Mouse (Mus musculus): ENCODE results near the gene Gbf1. TPM values are rescaled to one million over a fixed set of nuclear protein-coding genes. Genes with fewer than 3 reads are reported as not detected.

Gbf1 gene
- polyA plus RNA-seq, 1 experiment from 2014 or later = 71.8 TPM

DNA sequence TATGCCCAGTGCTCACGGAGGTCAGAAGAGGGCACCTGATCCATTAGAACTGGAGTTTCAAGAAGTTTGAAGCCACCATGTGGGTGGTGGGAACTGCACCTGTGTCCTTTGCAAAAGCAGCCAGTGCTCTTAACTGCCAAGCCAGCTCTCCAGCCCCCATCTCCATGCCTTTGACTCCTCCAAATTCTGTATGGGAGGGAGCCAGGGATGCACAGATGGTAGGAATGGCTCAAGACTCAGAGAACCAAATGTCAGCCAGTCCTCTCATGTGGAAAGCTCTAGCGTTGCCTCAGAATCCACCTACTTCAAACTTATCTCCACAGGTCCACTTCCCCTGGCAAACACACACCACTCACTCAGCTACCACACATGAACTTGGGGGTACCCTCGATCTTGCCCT, 181.6 kb downstream of the Gbf1 start:
- ATAC-seq (ENCODE audit: low FRiP score, low TSS enrichment) = no peak
- Histone ChIP-seq H3K36me3 (ENCODE audit: control insufficient read depth, insufficient read depth, low read length) (peaks cover 28% of the 10 kb centered on the region), H3K27ac (replicated peaks; ENCODE audit: low read depth, low read length) (no peak overlapping the region), H3K9me3 (ENCODE audit: control insufficient read depth, low read length) (no peaks in the 10 kb centered on the region), H3K4me2 (ENCODE audit: low read length) (no peak overlapping the region), H3K4me3 (replicated peaks; ENCODE audit: low read depth, low read length) (no peak overlapping the region), H3K4me1 (ENCODE audit: control insufficient read depth, insufficient read depth, low read length) (peaks cover 25% of the 10 kb centered on the region), H3K9ac (replicated peaks; ENCODE audit: low read length) (no peak overlapping the region), H3K27me3 (ENCODE audit: control insufficient read depth, insufficient read depth, low read length) (no peaks in the 10 kb centered on the region)
- DNase-seq = no peak
- WGBS = 87% methylated on average over 3 of the region's 3 CpGs

Other genes starting within 250 kb of the Gbf1 start
- 18.6 and 21.8 TPM in 2 replicates for gene Armh3, start 154.0 kb upstream of the Gbf1 start, polyA plus RNA-seq (2014; fragmentation: Nextera tagmentation; extraction: Ambion mirVana)
- 1.4 and 1.5 TPM in 2 replicates for gene Hps6, start 149.0 kb upstream of the Gbf1 start, polyA plus RNA-seq (2014; fragmentation: Nextera tagmentation; extraction: Ambion mirVana)
- gene Pprc1, start 107.6 kb upstream of the Gbf1 start, polyA plus RNA-seq (2014; fragmentation: Nextera tagmentation; extraction: Ambion mirVana) = 21.1 and 21.5 TPM in 2 replicates
- gene Ldb1, start 107.3 kb upstream of the Gbf1 start, polyA plus RNA-seq (2014; fragmentation: Nextera tagmentation; extraction: Ambion mirVana) = 116 and 145 TPM in 2 replicates
- 54.1 and 74.4 TPM in 2 replicates for gene Nolc1, start 76.6 kb upstream of the Gbf1 start, polyA plus RNA-seq (2014; fragmentation: Nextera tagmentation; extraction: Ambion mirVana)
- gene Elovl3, start 20.6 kb upstream of the Gbf1 start, polyA plus RNA-seq (2014; fragmentation: Nextera tagmentation; extraction: Ambion mirVana) = 0.47 and 0.76 TPM in 2 replicates
- gene Pitx3, start 4.2 kb upstream of the Gbf1 start, polyA plus RNA-seq (2014; fragmentation: Nextera tagmentation; extraction: Ambion mirVana) = 3.6 and 3.9 TPM in 2 replicates
- 1.6 and 2.1 TPM in 2 replicates for gene Nfkb2, start 151.8 kb downstream of the Gbf1 start, polyA plus RNA-seq (2014; fragmentation: Nextera tagmentation; extraction: Ambion mirVana)
- gene Psd, start 174.6 kb downstream of the Gbf1 start, polyA plus RNA-seq (2014; fragmentation: Nextera tagmentation; extraction: Ambion mirVana) = 112 and 144 TPM in 2 replicates
- 45.8 and 53.5 TPM in 2 replicates for gene Fbxl15, start 175.7 kb downstream of the Gbf1 start, polyA plus RNA-seq (2014; fragmentation: Nextera tagmentation; extraction: Ambion mirVana)
- 300 and 307 TPM in 2 replicates for gene Cuedc2, start 186.2 kb downstream of the Gbf1 start, polyA plus RNA-seq (2014; fragmentation: Nextera tagmentation; extraction: Ambion mirVana)
- 7.2 and 7.7 TPM in 2 replicates for gene Mfsd13a, start 188.6 kb downstream of the Gbf1 start, polyA plus RNA-seq (2014; fragmentation: Nextera tagmentation; extraction: Ambion mirVana)
- gene 2310034G01Rik, start 197.8 kb downstream of the Gbf1 start, polyA plus RNA-seq (2014; fragmentation: Nextera tagmentation; extraction: Ambion mirVana) = 2.8 and 3.1 TPM in 2 replicates
- gene Actr1a, start 243.2 kb downstream of the Gbf1 start, polyA plus RNA-seq (2014; fragmentation: Nextera tagmentation; extraction: Ambion mirVana) = 320 and 379 TPM in 2 replicates
- gene Sufu, start 244.4 kb downstream of the Gbf1 start, polyA plus RNA-seq (2014; fragmentation: Nextera tagmentation; extraction: Ambion mirVana) = 22.0 and 29.1 TPM in 2 replicates

Measured in midbrain, embryonic 14.5 days (tissue).